In genomic region chr12:36157304-36157637, GRCm38 (mm10) we compare ENCODE assay signal across 8 mouse cellular contexts. TPM values are rescaled to one million over a fixed set of nuclear protein-coding genes. Genes with fewer than 3 reads are reported as not detected.
DNase-seq lines count a peak whose midpoint lies in the region; ATAC-seq lines count a peak whose summit lies in the region.

No protein-coding gene starts in this region.

- peak overlapping the region; percentile 95 for H3K4me3 ChIP-seq in limb, embryonic 13.5 days
- H3K4me3 ChIP-seq in neural tube, embryonic 13.5 days, result peak overlapping the region; percentile 95

- no peaks in the 10 kb centered on the region for H3K9me3 ChIP-seq in limb, embryonic 13.5 days
- H3K9me3 ChIP-seq in neural tube, embryonic 13.5 days, result no peaks in the 10 kb centered on the region

- intact Hi-C loops in gastrocnemius, postnatal 14 days (cut with DNase I; ENCODE audit: low total_unique reads), result no loop called here

- peak overlapping the region; percentile 73 for H3K4me2 ChIP-seq in limb, embryonic 13.5 days (replicated peaks)
- peak overlapping the region; percentile 82 for H3K4me2 ChIP-seq in neural tube, embryonic 13.5 days

- no peak for DNase-seq in cerebellum, adult 9-10 months
- peak; percentile 73 for DNase-seq in urinary bladder, adult 2 months (ENCODE audit: low spot score)
- no peak for DNase-seq in urinary bladder, postnatal 36 days (ENCODE audit: low spot score in 2 of 2)
- no peak for DNase-seq in gastrocnemius, postnatal 14 days
- DNase-seq in layer of hippocampus, postnatal 25 days (ENCODE audit: extremely low spot score in 1 of 2, low spot score in 1 of 2), result no peak

- H3K36me3 ChIP-seq in limb, embryonic 13.5 days, result peaks cover 7% of the 10 kb centered on the region; the same call in 1 of the 2 replicates
- H3K36me3 ChIP-seq in neural tube, embryonic 13.5 days, result no peaks in the 10 kb centered on the region

- H3K27ac ChIP-seq in limb, embryonic 13.5 days, result peak overlapping the region; percentile 94
- peak overlapping the region; percentile 94 for H3K27ac ChIP-seq in neural tube, embryonic 13.5 days (replicated peaks)

- ATAC-seq in cerebellum, adult (ENCODE audit: insufficient number of reproducible peaks, low FRiP score, low TSS enrichment), result peak; percentile 21
- peak; percentile 38; the same call in 1 of the 2 replicates for ATAC-seq in limb, embryonic 13.5 days (ENCODE audit: low FRiP score, low read depth)
- peak; percentile 51 for ATAC-seq in neural tube, embryonic 13.5 days (ENCODE audit: low read depth)

- under 1% methylated on average over 14 of the region's 14 CpGs for WGBS in limb, embryonic 13.5 days
- under 1% methylated on average over 14 of the region's 14 CpGs for WGBS in neural tube, embryonic 13.5 days

- no peaks in the 10 kb centered on the region for H3K27me3 ChIP-seq in limb, embryonic 13.5 days
- H3K27me3 ChIP-seq in neural tube, embryonic 13.5 days, result no peaks in the 10 kb centered on the region

- H3K9ac ChIP-seq in limb, embryonic 13.5 days, result peak overlapping the region; percentile 81
- H3K9ac ChIP-seq in neural tube, embryonic 13.5 days, result peak overlapping the region; percentile 95

- peaks cover 30% of the 10 kb centered on the region for H3K4me1 ChIP-seq in limb, embryonic 13.5 days
- peaks cover 42% of the 10 kb centered on the region for H3K4me1 ChIP-seq in neural tube, embryonic 13.5 days (replicated peaks)

RNA-seq across cellular contexts. Expression of gene Ankmy2, which starts 0.4 kb away (rescaled TPM):
- polyA plus RNA-seq in urinary bladder, adult 2 months (2012; rRNA removed), result 36.2 and 43.3 TPM in 2 replicates
- 35.0 and 35.4 TPM in 2 replicates for polyA plus RNA-seq in limb, embryonic 13.5 days (2015; fragmentation: Nextera tagmentation; extraction: Ambion mirVana)
- 58.3 and 62.6 TPM in 2 replicates for polyA plus RNA-seq in neural tube, embryonic 13.5 days (2015; fragmentation: Nextera tagmentation; extraction: Ambion mirVana)
- 10 to 100 TPM; 10.0 to 11.0 TPM for total RNA-seq in gastrocnemius, postnatal 14 days (2021)
- total RNA-seq in layer of hippocampus, postnatal 25 days (2021), result 10 to 100 TPM; 54.8 to 55.7 TPM

RNA-seq across cellular contexts. Expression of gene Bzw2, which starts 0.6 kb away (rescaled TPM):
- 70.7 and 72.9 TPM in 2 replicates for polyA plus RNA-seq in urinary bladder, adult 2 months (2012; rRNA removed)
- 242 and 259 TPM in 2 replicates for polyA plus RNA-seq in limb, embryonic 13.5 days (2015; fragmentation: Nextera tagmentation; extraction: Ambion mirVana)
- 389 and 400 TPM in 2 replicates for polyA plus RNA-seq in neural tube, embryonic 13.5 days (2015; fragmentation: Nextera tagmentation; extraction: Ambion mirVana)
- total RNA-seq in gastrocnemius, postnatal 14 days (2021), result 100 to 1,000 TPM; 118 to 136 TPM
- total RNA-seq in layer of hippocampus, postnatal 25 days (2021), result 10 to 100 TPM; 60.1 to 75.7 TPM
